Mouse (Mus musculus) spleen, postnatal 36 days (tissue): ENCODE results near the gene Dmrt1.

Experiments used
- DNase-seq, 2 experiments: peaks; one replicate each; pipeline ENCODE4 v3.0.0; 2022; ENCODE audit warnings: low spot score in 2 of 2, mixed read lengths in 1 of 2

Dmrt1 gene

GRCm38 (mm10) chr19:25569778-25570177, 64.4 kb downstream of the Dmrt1 start:
- DNase-seq = no peak

- DNase-seq = no peak
Observed at GRCm38 (mm10) chr19:25574431-25574830, 69.0 kb downstream of the Dmrt1 start.

- DNase-seq = no peak
Observed at GRCm38 (mm10) chr19:25574981-25575814, 69.8 kb downstream of the Dmrt1 start.

GRCm38 (mm10) chr19:25578358-25578757, 72.9 kb downstream of the Dmrt1 start:
- no peak for DNase-seq

GRCm38 (mm10) chr19:25579440-25579839, 74.0 kb downstream of the Dmrt1 start:
- no peak for DNase-seq

GRCm38 (mm10) chr19:25597717-25598232, 92.4 kb downstream of the Dmrt1 start:
- no peak for DNase-seq

- DNase-seq = no peak
Observed at GRCm38 (mm10) chr19:25598626-25599025, 93.2 kb downstream of the Dmrt1 start.

GRCm38 (mm10) chr19:25601966-25602365, 96.5 kb downstream of the Dmrt1 start:
- no peak for DNase-seq

GRCm38 (mm10) chr19:25607461-25608205, 102.2 kb downstream of the Dmrt1 start:
- no peak for DNase-seq

- no peak for DNase-seq
Observed at GRCm38 (mm10) chr19:25608206-25608580, 102.8 kb downstream of the Dmrt1 start.

- DNase-seq = no peak
Observed at GRCm38 (mm10) chr19:25608961-25609850, 103.8 kb downstream of the Dmrt1 start.

- DNase-seq = no peak
Observed at GRCm38 (mm10) chr19:25610015-25610410, 104.6 kb downstream of the Dmrt1 start, which contains the start of gene Dmrt3. TSS of gene Dmrt3 (plus strand) at chr19:25610301.

- DNase-seq = peak; percentile 22 to 38
Observed at GRCm38 (mm10) chr19:25610411-25611111, 105.1 kb downstream of the Dmrt1 start.

- no peak for DNase-seq
Observed at GRCm38 (mm10) chr19:25611116-25611515, 105.7 kb downstream of the Dmrt1 start.

GRCm38 (mm10) chr19:25611876-25612805, 106.7 kb downstream of the Dmrt1 start:
- no peak for DNase-seq

GRCm38 (mm10) chr19:25612806-25613295, 107.4 kb downstream of the Dmrt1 start:
- no peak for DNase-seq

GRCm38 (mm10) chr19:25613476-25614300, 108.3 kb downstream of the Dmrt1 start:
- no peak for DNase-seq

GRCm38 (mm10) chr19:25615889-25616288, 110.5 kb downstream of the Dmrt1 start:
- DNase-seq = no peak
